ENCODE assay signal across 9 mouse cellular contexts in the genomic region with DNA sequence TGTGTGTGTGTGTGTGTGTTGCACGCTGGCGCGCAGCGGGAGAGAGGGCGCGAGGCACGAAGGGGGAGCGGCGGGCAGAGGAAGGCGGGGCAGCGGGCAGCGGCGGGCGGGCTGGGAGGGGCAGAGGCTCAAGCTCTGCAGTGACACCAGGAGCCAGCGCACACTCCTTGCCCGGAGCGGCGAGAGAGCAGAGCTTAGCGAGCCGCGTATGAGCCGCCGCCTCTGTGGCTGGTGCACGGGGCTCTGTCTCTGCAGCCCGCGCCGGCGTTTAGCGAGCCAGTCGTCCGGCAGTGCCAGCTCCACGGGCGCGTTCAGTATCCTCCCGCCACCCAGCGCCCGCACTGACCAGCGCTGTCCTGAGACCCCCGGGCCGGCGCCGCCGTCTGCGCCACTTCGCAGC. TPM values are rescaled to one million over a fixed set of nuclear protein-coding genes. Genes with fewer than 3 reads are reported as not detected.
DNase-seq lines count a peak whose midpoint lies in the region; ATAC-seq and TF ChIP-seq lines count a peak whose summit lies in the region.
"Had no signal": no experiment of that assay in that cellular context is flagged by ENCODE, and none has a peak within 500 bp of the region (broad histone marks: within the 10 kb centered on the region; RNA-seq: fewer than 3 reads in every experiment).

A gene (plus strand): TSS at position 140 of the 400 bp plus-strand sequence.

- WGBS in forebrain, embryonic 10.5 days: under 1% methylated on average over 22 of the region's 45 CpGs
- WGBS in heart, embryonic 16.5 days: under 1% methylated on average over 30 of the region's 45 CpGs
- 0% methylated on average over 39 of the region's 45 CpGs for WGBS in liver, embryonic 16.5 days (ENCODE audit: insufficient replicate concordance)
- WGBS in neural tube, embryonic 11.5 days: 0% methylated on average over 34 of the region's 45 CpGs
- under 1% methylated on average over 26 of the region's 45 CpGs for WGBS in stomach, embryonic 16.5 days

- H3K4me3 ChIP-seq in forebrain, embryonic 10.5 days: peak within 1 kb of the TSS; percentile 74
- H3K4me3 ChIP-seq in heart, embryonic 16.5 days (ENCODE audit: low read length): peak within 1 kb of the TSS; percentile 82
- H3K4me3 ChIP-seq in liver, embryonic 16.5 days (ENCODE audit: low read depth, low read length): peak within 1 kb of the TSS; percentile 53
- peak within 1 kb of the TSS; percentile 55 for H3K4me3 ChIP-seq in neural tube, embryonic 11.5 days (ENCODE audit: low read depth, low read length)
- peak within 1 kb of the TSS; percentile 71 for H3K4me3 ChIP-seq in stomach, embryonic 16.5 days (replicated peaks; ENCODE audit: low read length)

- H3K27me3 ChIP-seq in forebrain, embryonic 10.5 days (ENCODE audit: poor library complexity, severe bottlenecking): peaks cover 49% of the 10 kb centered on the region
- no peaks in the 10 kb centered on the region; the same call in 1 of the 2 replicates for H3K27me3 ChIP-seq in heart, embryonic 16.5 days (ENCODE audit: control insufficient read depth, insufficient read depth, low read length)
- H3K27me3 ChIP-seq in liver, embryonic 16.5 days (ENCODE audit: control insufficient read depth, insufficient read depth, low read depth, low read length): peaks cover 37% of the 10 kb centered on the region
- no peaks in the 10 kb centered on the region for H3K27me3 ChIP-seq in neural tube, embryonic 11.5 days (ENCODE audit: control insufficient read depth, insufficient read depth, low read length)
- H3K27me3 ChIP-seq in stomach, embryonic 16.5 days (ENCODE audit: control insufficient read depth, insufficient read depth, low read length): no peaks in the 10 kb centered on the region; the same call in 1 of the 2 replicates

- H3K9me3 ChIP-seq in forebrain, embryonic 10.5 days: no peaks in the 10 kb centered on the region
- H3K9me3 ChIP-seq in heart, embryonic 16.5 days (replicated peaks; ENCODE audit: control insufficient read depth, low read length): no peaks in the 10 kb centered on the region
- H3K9me3 ChIP-seq in liver, embryonic 16.5 days (replicated peaks; ENCODE audit: control insufficient read depth, low read length): no peaks in the 10 kb centered on the region
- no peaks in the 10 kb centered on the region for H3K9me3 ChIP-seq in neural tube, embryonic 11.5 days (ENCODE audit: control insufficient read depth, low read length)
- no peaks in the 10 kb centered on the region for H3K9me3 ChIP-seq in stomach, embryonic 16.5 days (replicated peaks; ENCODE audit: control insufficient read depth, low read length)
- H3K9me3 ChIP-seq: G1E had no signal

- H3K4me1 ChIP-seq in forebrain, embryonic 10.5 days: peaks cover 40% of the 10 kb centered on the region
- H3K4me1 ChIP-seq in heart, embryonic 16.5 days (ENCODE audit: control insufficient read depth, insufficient read depth, low read length): peaks cover 8% of the 10 kb centered on the region; the same call in 1 of the 2 replicates
- H3K4me1 ChIP-seq in liver, embryonic 16.5 days (ENCODE audit: control insufficient read depth, low read depth, low read length): peaks cover 8% of the 10 kb centered on the region
- 0 out of 2 replicates have a peak, but pooled peaks cover 2% of the 10 kb centered on the region for H3K4me1 ChIP-seq in neural tube, embryonic 11.5 days (ENCODE audit: control insufficient read depth, insufficient read depth, low read length)
- H3K4me1 ChIP-seq in stomach, embryonic 16.5 days (ENCODE audit: control insufficient read depth, insufficient read depth, low read length): peaks cover 5% of the 10 kb centered on the region; the same call in 1 of the 2 replicates

- H3K4me2 ChIP-seq in heart, embryonic 16.5 days (ENCODE audit: low read depth, low read length): peak within 1 kb of the TSS; percentile 88
- H3K4me2 ChIP-seq in liver, embryonic 16.5 days (ENCODE audit: low read depth, low read length): peak within 1 kb of the TSS; percentile 63
- H3K4me2 ChIP-seq in neural tube, embryonic 11.5 days (ENCODE audit: low read depth): peak within 1 kb of the TSS; percentile 74
- peak within 1 kb of the TSS; percentile 96 for H3K4me2 ChIP-seq in stomach, embryonic 16.5 days (ENCODE audit: low read depth, low read length)

- no peaks in the 10 kb centered on the region for H3K36me3 ChIP-seq in forebrain, embryonic 10.5 days (replicated peaks)
- no peaks in the 10 kb centered on the region for H3K36me3 ChIP-seq in heart, embryonic 16.5 days (ENCODE audit: control insufficient read depth, insufficient read depth)
- H3K36me3 ChIP-seq in liver, embryonic 16.5 days (ENCODE audit: control insufficient read depth, insufficient read depth): no peaks in the 10 kb centered on the region
- H3K36me3 ChIP-seq in neural tube, embryonic 11.5 days (ENCODE audit: control insufficient read depth, insufficient read depth, low read length): no peaks in the 10 kb centered on the region
- H3K36me3 ChIP-seq in stomach, embryonic 16.5 days (ENCODE audit: control insufficient read depth, insufficient read depth, low read length): no peaks in the 10 kb centered on the region
- H3K36me3 ChIP-seq: G1E had no signal

- TF ChIP-seq POLR2A in brain, embryonic 14.5 days (IDR thresholded peaks at IDR 0.05; ENCODE audit: borderline replicate concordance, extremely low read depth, insufficient read depth, insufficient read length, poor library complexity, severe bottlenecking): peak; percentile 61; the same call in 1 of the 2 replicates

- no peak for TF ChIP-seq CTCF in brain, embryonic 14.5 days (IDR thresholded peaks at IDR 0.05; ENCODE audit: borderline replicate concordance, extremely low read depth, insufficient read depth, insufficient read length)

- H3K27ac ChIP-seq in forebrain, embryonic 10.5 days: peak within 1 kb of the TSS; percentile 88
- peak within 1 kb of the TSS; percentile 77 for H3K27ac ChIP-seq in heart, embryonic 16.5 days (ENCODE audit: low read length)
- no peak within 1 kb of the TSS for H3K27ac ChIP-seq in liver, embryonic 16.5 days (ENCODE audit: low read length)
- H3K27ac ChIP-seq in neural tube, embryonic 11.5 days (ENCODE audit: low read depth, low read length): peak within 1 kb of the TSS; percentile 64; the same call in 1 of the 2 replicates
- peak within 1 kb of the TSS; percentile 69 for H3K27ac ChIP-seq in stomach, embryonic 16.5 days (ENCODE audit: low read length)

- H3K9ac ChIP-seq in heart, embryonic 16.5 days (ENCODE audit: low read length): peak within 1 kb of the TSS; percentile 79
- no peak within 1 kb of the TSS for H3K9ac ChIP-seq in liver, embryonic 16.5 days (ENCODE audit: low read depth, low read length)
- H3K9ac ChIP-seq in neural tube, embryonic 11.5 days (ENCODE audit: low read length): peak within 1 kb of the TSS; percentile 72
- H3K9ac ChIP-seq in stomach, embryonic 16.5 days (ENCODE audit: low read length): peak within 1 kb of the TSS; percentile 78

- ATAC-seq in heart, embryonic 16.5 days (replicated peaks; ENCODE audit: extremely low read depth, insufficient read depth, low FRiP score): peak; percentile 94
- peak; percentile 68 for ATAC-seq in liver, embryonic 16.5 days (ENCODE audit: low read depth)
- peak; percentile 84 for ATAC-seq in neural tube, embryonic 11.5 days (ENCODE audit: insufficient read depth, low FRiP score, low TSS enrichment)
- ATAC-seq in stomach, embryonic 16.5 days (ENCODE audit: insufficient read depth, low FRiP score): peak; percentile 88

- DNase-seq in 416B (ENCODE audit: low read depth): peak; percentile 53
- peak; percentile 90 for DNase-seq in brain, embryonic 14.5 days (ENCODE audit: low read depth)
- DNase-seq in forebrain, embryonic 10.5 days (ENCODE audit: extremely low spot score, low spot score): peak; percentile 80
- peak; percentile 76 for DNase-seq in kidney, postnatal 14 days
- peak; percentile 87 for DNase-seq in neural tube, embryonic 11.5 days (ENCODE audit: low spot score)

RNA-seq across cellular contexts. Expression of the gene that starts here (rescaled TPM):
- 5.2 and 12.3 TPM in 2 replicates for polyA plus RNA-seq in brain, embryonic 14.5 days (2012; rRNA removed)
- 4.3 and 6.3 TPM in 2 replicates for polyA plus RNA-seq in forebrain, embryonic 10.5 days (2016; fragmentation: Nextera tagmentation; extraction: Ambion mirVana)
- 4.4 and 7.8 TPM in 2 replicates for polyA plus RNA-seq in heart, embryonic 16.5 days (2015; fragmentation: Nextera tagmentation; extraction: Ambion mirVana)
- 0.01 and 0.06 TPM in 2 replicates for polyA plus RNA-seq in liver, embryonic 16.5 days (2015; fragmentation: Nextera tagmentation; extraction: Ambion mirVana)
- 28.6 and 30.1 TPM in 2 replicates for polyA plus RNA-seq in neural tube, embryonic 11.5 days (2014; fragmentation: Nextera tagmentation; extraction: Ambion mirVana)
- 5.5 and 6.0 TPM in 2 replicates for polyA plus RNA-seq in stomach, embryonic 16.5 days (2015; fragmentation: Nextera tagmentation; extraction: Ambion mirVana)
- polyA plus RNA-seq: G1E had no signal

Comparison
In these comparisons a context has a peak if more than half of its experiments do, and no peak if none do; other contexts are left out.
1. Peak in ATAC-seq, H3K4me3 ChIP-seq and H3K4me2 ChIP-seq in liver, embryonic 16.5 days; RNA of the gene not detected or under 1 TPM.